Mouse (Mus musculus): ENCODE data around the gene Ces4a.
A peak's percentile ranks its signal among the peaks of the same experiment; 100 is the strongest.
"Not testable (repeated sequence)": the region's sequence is repeated elsewhere in the genome, so short reads cannot be mapped to it uniquely, and the experiment has no call there.

The Ces4a gene

DNA sequence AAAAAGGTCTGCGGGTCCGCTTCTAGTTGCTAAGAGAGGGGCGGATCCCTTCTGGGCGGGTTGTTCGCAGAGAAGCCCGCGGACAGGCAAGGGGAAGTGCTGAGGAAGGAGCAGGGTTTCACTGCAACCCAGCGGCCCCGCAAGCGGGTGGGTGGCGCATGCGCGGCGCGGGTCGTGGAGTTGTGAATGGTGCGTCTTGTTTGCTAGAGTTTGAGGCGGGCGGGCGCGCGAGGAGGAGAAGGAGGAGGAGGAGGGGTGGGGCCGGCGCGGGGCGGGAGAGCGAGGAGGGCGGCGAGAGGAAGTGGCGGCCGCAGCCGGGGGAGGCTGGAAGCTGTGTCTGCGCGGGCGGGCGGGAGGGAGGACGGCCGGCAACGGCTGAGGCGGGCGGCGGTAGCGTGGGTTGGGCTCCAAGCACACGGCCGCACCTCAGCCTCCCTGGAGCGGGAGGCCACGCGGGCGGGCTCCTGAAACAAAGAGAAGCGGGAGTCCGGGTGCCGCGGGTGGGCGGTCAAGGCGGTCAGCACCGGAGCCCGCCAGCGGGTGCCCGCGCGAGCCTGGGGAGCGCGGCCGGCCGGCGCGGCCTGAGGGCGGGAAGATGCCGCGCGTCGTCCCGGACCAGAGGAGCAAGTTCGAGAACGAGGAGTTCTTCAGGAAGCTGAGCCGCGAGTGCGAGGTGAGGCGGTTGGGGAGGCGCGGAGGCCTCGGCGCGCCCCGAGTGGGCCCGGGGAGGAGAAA lies 38.9 kb downstream of the Ces4a start, which contains the start of gene Cbfb:
Gene Cbfb, plus strand, starts transcription at position 294 of the 735 bp plus-strand sequence.
- DNase-seq: peak; percentile 98 to 99

DNA sequence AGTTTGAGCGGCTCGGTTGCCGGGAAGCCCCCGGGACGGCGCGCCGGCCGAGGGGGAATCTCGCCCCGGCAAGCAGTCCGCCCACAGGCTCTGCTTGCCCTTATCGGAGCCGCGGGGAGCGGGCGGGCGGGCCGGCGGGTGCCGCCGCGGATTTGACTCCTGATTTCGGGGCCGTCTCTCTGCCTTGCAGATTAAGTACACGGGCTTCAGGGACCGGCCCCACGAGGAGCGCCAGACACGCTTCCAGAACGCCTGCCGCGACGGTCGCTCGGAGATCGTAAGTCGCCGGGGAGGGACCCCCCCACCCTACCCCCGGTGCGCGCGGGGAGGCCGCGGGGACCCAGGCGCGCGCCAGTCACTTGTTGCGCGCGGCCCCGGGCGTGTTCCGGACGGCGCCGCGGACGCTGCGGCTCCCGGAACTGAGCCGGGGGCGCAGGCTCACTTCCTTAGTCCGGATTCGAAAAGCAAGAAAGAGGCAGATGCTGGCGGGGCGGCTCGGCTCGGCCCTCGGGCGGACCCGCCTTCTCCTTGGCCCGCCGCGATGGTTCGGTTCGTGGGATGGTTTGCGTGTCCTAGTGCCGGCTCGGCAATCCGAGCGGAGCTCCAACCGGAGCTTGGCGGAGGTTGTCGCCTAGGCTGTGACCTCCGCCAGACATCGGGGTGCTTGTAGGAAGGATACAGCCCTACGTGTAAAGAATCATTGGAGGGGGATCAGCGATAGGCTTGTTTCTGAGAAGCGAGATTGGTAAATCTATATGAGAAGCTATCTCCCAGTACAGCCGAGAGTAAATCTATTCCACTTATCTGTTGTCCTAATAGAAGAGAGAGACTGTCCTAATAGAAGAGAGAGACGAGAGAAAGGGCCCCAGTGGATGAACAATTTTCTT lies 39.8 kb downstream of the Ces4a start:
- peak; percentile 76 to 85 for DNase-seq

DNA sequence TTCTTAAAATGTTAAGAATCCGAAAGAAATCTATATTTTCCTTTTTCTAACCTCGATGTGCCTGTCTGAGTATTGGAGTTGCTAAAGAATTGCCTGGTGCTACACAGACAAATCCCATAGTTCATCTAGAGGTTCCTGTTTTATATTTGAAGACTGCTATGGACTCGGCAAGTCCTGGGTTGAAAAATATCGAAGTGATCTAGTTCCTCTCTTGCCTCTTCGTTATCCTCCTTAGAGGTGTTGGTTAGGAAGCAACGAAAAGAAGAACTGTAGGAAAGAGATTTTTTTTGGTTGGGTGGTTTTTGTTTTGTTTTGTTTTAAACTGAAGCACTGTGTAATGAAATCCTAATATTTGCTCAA lies 40.4 kb downstream of the Ces4a start:
- DNase-seq: no peak

DNA sequence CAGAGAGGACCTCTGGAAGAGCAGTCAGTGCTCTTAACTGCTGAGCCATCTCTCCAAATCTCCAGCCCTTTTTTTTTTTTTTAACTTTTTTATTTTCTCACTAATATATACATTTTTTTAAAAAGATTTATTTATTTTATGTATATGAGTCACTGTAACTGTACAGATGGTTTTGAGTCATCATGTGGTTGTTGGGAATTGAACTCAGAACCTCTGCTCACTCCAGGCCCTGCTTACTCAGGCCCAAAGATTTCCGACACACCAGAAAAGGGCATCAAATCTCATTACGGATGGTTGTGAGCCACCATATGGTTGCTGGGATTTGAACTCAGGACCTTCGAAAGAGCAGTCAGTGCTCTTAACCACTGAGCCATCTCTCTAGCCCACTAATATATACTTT lies 43.7 kb downstream of the Ces4a start:
- DNase-seq: not testable (repeated sequence)

DNA sequence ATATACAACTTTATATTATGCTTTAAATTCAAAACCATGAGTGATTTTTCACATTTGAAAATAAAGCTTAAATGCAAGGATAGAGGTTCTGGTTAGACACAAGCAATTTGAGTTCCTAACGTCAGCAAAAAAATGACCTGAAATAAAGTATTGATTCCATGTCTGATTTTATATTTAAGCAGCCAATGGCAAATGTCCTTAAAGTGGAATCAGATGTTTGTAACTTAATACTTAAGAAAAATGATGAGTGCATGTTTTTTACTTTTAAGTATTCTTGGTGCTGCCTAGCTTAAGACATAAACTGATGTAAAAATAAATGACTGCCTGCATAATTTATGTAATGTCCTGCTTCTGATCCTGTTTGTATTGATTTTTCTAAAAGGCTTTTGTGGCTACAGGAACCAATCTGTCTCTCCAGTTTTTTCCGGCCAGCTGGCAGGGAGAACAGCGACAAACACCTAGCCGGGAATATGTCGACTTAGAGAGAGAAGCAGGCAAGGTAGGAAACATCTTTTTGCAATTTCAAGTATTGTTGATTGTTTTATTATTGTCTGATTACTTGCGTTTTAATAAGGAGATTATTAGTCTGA lies 46.7 kb downstream of the Ces4a start:
- DNase-seq: no peak

DNA sequence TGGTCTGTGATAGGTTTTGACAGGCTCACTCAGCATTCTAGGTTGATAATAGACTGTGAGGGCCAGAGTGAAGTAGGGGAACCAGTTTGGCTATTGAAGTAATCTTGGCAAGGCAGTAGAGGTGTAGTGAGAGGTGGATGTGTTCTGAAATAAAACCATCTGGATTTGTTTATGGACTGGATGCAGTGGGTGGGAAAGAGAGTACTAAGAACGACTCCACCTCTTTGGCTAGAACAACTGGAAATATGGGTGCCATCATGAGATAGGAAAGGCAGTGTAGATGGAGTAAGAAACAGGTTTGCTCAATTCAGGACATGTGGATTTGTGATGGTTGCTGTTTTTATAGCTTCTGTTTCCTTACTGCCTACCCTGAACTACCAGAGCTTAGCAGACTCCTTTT lies 50.6 kb downstream of the Ces4a start:
- DNase-seq: no peak

DNA sequence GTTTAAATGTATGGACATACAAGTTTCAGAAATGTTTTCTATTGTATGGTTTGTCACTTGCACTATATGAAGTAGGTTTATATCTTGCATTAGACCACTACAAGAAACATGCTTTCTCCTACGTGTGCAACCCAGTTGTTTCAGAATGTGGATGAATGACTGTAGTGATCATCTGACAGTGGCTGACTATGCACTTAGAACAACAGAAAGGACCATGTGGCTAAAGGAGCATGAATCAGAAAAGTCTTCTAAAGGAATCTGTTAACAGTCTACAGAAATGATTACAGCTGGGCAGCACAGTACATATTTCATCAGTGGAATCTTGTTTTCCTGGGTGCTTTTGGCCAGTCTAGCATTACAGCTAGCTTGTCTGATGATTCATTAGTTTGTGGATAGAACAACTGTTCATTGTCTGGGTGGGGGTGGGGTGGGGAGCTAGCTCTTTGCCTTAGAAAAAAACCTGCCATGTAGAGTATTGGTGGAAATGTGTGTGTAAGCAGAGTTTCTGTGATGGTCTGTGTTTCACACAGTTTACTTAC lies 54.9 kb downstream of the Ces4a start:
- no peak for DNase-seq

DNA sequence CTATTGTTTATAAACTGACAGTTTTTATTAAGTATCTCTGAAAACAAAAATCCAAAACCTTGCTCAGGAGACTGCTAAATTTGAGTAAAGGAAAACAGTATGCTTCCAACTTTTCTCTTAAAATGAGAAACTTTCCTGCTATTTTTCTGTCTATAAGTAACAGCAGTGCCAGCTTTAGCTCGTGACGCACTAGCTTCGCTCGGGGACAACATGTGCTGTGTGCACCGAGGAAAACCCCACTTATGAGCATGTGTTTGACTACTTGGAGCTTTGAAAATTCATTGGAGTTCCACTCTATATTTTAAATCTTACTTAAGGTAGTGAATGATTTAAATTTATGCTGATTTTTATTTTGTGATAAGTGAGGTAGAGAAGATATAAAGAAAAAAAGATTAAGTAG lies 60.6 kb downstream of the Ces4a start:
- DNase-seq: no peak

All from kidney, postnatal 4 days (tissue).